Mouse (Mus musculus) left cerebral cortex, postnatal 25 days (tissue): ENCODE data around the gene Mbd5. TPM values are rescaled to one million over a fixed set of nuclear protein-coding genes. Genes with fewer than 3 reads are reported as not detected.
A peak's percentile ranks its signal among the peaks of the same experiment; 100 is the strongest.

ENCODE experiments used
- DNase-seq, 2 experiments: peaks; one replicate each; pipeline ENCODE4 v3.0.0; 2022; ENCODE audit warnings: low spot score in 2 of 2, mixed read lengths in 1 of 2
- intact Hi-C: fragments of 180-260 bp; cut with DNase I; formaldehyde crosslinking; loops from one replicate; pipeline ENCODE4 v1.15.1; 2025
- total RNA-seq, 2 experiments: library from RNA; stranded (reverse); gene quantifications; 2 replicates each; pipeline ENCODE4 v1.2.3; 2021

Gene Mbd5
- total RNA-seq = 100 to 1,000 TPM; 125 to 128 TPM

DNA sequence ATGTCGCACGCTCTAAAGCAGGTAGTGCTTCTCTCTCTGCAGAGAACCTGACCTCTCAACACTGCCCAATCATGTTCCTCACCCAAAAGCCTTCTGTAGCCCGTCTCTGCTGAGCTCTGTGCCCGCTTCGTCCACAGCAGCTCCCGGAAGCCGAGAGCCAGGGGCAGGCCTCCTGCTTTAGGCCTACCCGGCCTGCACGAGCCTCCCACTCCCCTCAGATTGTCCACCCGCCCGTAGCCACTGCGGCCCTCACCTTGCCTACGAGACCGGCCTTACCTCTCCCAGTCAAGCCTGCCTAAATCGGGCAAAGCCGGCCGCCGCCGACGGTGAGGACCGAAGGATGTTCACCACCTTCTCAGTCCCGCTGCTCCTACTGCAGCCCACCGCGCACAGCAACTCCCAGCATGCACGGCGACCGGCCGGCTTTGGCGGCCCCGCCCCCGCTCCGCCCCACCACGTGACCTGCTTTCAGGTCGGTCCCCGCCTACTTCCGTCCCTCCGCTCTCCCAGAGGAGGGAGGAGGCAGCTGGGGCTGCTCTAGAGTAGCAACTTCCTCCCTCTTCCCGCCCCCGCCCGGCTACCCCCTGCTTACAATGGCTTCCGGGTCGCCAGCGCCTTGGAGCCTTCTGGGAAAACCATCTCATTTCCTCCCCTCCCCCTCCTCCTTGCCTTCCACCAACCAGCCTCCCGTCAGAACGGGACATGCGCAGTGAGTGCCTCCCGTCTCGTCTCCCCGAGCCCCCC is at the start of gene Mbd5:
Gene Mbd5, plus strand, starts transcription at position 668 of the 744 bp plus-strand sequence.
- DNase-seq = peak; percentile 98 to 100
- intact Hi-C loops = loop anchor here (5.0 to 10.0 kb wide), 2 partner anchors 366 to 503 kb away; partner anchors contain the start of gene Epc2

DNA sequence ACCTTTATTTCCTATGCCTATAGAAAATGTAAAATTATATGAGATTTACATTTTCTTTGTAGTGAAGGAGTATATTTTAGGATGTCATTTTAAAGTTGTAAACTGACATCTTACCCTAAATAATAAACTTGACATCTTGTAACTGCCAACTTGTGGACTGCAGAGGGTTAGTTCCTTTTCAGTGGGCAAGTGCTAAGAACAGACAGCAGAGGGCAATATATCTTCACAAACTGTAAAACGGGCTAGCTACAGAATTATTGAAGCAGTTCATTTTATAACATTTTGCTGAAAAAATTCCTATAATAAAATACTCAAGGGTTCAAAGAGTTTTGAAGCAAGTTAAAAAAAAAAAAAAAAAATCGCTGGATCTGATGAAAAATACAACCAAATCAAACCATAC is 40.4 kb upstream of the Mbd5 start:
- intact Hi-C loops = loop anchor here (1.0 kb wide), 1 partner anchor 404 kb away; no protein-coding TSS in a partner anchor
- peak in 1 of 2 experiments; percentile 38 for DNase-seq

DNA sequence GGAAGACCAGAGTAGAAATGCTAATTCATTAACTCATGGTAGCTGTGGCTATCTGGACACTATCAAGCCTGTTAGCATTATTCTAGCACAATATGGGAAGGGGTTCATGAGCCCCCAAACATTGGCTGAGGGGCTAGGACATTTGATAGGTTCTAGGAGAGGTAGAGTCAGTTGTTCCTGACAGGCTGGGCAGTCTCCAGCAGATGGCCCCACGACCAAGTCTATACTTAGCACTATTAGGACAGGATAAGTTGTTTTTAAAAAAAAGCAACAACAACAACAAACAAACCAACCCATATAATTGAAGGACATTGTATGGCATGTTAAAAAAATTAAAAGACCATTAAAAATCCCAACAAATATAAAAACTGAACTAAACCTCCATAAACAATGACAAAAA is 35.1 kb upstream of the Mbd5 start:
- DNase-seq = no peak
- intact Hi-C loops = loop anchor here (10.0 kb wide), 1 partner anchor 821 kb away; no protein-coding TSS in a partner anchor

DNA sequence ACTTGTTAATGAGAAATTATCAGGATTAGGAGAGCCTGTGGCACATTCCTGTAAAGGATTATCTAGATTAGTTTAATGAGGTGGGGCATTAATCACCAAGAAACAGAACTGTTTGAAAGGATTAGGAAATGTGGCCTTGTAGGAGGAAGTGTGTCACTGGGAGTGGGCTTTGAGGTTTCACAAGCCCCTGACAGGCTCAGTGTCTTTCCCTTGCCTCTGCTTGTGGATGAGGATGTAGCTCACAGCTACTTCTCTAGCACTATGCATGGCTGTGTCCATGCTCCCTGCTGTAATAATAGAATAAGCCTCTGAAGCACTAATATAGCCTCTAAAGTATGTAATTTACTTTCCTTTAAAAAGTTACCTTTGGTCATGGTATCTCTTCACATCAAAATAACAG is 33.5 kb upstream of the Mbd5 start:
- no peak for DNase-seq
- intact Hi-C loops = loop anchor here (10.0 kb wide), 1 partner anchor 819 kb away; no protein-coding TSS in a partner anchor

DNA sequence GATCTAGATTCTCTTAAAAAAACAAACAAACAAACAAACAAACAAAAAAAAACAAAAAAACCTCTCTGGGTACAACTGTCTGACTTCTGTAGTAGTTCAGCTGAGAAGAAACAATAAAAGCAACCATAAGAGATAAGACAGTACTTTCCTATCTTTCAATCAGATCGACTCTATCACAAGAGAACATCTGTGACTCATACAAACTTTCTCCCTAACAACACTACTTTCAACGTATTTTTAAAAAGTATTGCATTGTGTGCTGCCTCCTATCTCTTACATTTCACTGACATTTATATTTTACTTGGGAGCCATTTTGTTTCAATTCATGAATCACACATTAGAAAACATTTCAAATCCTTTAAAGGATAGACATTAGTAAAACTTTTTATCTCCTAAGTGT is 14.2 kb upstream of the Mbd5 start:
- intact Hi-C loops = no loop called here
- DNase-seq = no peak

DNA sequence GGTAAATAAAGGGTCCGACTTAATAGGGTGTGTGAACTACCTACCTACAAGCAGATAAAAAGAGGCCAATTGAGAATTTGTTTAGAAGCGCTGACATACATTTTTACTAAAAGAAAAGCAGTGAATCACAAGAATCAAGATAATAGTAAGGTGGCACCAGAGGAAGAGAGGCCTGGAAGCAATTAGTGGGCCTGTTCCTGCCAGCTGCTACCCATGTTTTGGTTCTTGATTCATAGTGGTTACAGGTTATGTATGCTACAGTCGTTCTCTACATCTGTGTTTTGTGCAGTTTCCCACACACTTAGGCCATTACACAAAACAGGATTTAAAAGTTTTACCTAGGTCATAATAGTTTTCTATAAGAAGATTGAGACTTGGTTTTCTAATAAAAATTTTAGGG is 1.5 kb upstream of the Mbd5 start:
- no peak for DNase-seq
- intact Hi-C loops = loop anchor here (5.0 to 10.0 kb wide), 2 partner anchors 367 to 505 kb away; partner anchors contain the start of gene Epc2

DNA sequence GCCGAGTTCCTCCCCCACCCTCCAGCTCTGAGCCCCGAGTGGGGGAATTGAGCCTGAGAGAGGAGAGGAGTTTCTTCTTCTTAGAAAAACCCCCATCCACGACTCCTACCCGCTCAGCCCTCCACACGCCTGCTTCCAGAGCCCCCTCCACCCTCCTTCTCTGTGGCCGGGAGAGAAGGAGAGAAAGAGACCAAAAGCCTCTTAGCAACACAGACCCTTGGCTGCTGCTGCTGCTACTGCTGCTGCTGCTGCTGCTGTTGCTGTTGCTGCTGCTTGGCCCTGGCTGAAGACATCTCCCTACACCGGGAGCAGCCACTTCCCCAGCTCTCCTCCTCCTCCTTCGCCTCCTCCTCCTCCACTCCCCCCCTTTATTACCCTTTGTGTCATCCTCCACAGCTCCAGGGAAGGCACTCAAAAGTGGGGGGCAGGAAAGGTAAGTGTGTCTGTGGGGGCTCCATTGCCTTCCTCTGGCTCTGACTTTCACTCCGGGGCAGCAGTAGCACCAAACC is 489 bp downstream of the Mbd5 start:
- intact Hi-C loops = loop anchor here (5.0 to 10.0 kb wide), 2 partner anchors 365 to 503 kb away; partner anchors contain the start of gene Epc2

DNA sequence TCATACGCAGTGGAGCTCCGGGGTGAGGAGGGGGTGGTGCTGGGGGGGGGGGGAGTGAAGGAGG is 776 bp downstream of the Mbd5 start, which contains the start of gene Orc4:
Gene Orc4, minus strand, starts transcription at position 26 of the 64 bp plus-strand sequence.
- DNase-seq = no peak
- intact Hi-C loops = no loop called here

More for the DNA sequence above, 489 bp downstream of the Mbd5 start:
- DNase-seq = peak; percentile 41 to 47

DNA sequence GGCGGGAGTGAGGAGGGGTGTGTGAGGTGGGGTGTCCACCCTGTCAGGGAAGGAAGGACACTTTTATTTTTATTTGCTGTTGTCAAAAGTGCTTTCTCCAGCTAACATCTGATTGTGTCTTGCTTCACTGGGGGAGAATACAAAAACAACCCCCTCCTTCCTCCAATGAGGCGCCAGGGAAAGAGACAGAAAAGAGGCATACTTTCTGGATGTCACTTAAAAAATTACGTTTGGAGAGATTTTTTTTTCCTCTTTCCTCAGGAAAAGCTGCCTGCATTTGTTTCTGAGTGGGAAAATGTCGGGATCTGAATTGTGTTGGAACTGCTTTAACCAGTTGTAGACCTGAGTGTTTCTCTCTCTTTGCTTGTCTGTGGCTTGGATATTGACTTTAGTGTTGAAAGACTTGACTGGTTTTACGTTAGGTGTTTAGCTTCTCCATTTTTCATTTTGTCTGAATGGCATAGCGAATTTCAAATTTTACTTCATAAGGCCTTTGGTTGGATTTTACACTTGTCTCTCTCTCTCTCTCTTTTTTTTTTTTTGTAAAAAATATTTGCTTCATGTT is 1.1 kb downstream of the Mbd5 start:
- peak in 1 of 2 experiments; percentile 17 for DNase-seq
- intact Hi-C loops = no loop called here

DNA sequence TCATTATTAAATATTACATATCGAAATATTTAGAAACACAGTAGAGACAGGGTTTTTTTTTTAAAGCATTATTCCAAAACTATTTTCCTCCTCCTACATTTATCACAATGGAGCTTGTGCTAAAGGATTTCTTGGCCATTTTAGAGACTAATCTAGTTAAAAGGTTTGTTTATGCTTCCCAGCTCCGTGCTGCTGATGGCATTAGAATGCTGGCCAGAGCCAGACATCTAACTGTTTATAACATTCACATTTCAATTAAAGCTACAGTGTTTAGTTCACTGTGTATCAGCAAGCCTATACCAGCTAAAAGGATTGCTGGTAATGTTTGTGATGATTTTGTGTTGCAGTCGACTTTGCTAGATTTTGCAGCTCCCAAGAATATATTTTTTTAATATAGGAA is 7.3 kb downstream of the Mbd5 start:
- intact Hi-C loops = no loop called here
- no peak for DNase-seq

DNA sequence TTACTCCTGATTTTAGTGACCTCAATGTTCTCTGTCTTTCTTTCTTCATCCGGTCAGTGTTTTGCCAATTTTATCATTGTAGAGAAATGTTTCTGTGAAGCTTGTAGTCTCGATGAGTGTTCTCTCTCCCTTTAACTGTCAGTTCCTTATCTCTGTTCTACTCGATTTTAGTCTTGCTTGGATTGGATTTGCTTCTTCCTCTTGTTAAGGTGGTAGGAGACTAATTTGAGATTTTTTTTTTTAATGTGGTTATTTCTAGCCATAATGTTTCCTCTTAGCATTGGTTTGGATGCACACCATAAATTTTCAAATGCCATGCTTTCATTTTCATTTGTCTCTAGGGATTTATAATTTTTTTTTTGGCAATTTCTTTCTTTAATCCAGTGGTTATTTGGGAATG is 29.6 kb downstream of the Mbd5 start:
- DNase-seq = no peak
- intact Hi-C loops = no loop called here

DNA sequence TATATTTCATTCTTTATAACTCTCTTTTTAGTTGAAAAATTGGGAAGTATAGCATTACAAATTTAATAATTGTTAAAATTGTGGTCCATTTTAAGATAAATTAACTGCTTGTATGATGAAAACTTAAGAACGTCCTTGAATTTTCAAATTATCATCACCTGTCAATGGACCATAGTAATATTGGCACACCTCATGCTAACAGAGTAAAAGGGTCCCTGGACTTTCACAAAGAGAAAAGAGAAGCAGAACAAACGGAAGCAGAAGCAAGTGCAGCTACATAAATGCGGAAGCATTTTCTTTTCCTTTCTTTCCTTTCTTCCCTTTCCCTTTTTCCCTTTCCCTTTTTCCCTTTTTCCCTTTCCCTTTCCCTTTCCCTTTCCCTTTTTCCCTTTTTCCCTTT is 41.0 kb downstream of the Mbd5 start:
- no peak for DNase-seq
- intact Hi-C loops = no loop called here

DNA sequence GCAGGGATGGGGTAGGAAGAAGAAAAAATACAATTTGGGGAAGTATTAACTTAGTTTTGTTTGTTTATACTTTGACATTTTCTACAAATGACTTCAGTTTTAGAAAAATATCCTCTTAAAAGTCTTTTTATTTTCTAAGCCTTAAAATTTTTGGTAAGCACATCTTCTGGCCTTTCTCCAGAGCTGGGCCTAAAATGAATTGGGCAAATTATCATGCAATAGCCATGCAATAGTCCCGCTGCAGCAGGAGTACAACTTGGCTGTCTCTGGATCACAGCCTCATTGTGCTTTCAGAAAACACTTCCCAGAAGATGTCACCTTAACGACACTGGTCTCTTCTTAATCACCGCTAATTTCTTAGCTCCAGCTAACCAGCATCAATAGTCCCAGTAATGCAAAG is 91.2 kb downstream of the Mbd5 start:
- intact Hi-C loops = no loop called here

DNA sequence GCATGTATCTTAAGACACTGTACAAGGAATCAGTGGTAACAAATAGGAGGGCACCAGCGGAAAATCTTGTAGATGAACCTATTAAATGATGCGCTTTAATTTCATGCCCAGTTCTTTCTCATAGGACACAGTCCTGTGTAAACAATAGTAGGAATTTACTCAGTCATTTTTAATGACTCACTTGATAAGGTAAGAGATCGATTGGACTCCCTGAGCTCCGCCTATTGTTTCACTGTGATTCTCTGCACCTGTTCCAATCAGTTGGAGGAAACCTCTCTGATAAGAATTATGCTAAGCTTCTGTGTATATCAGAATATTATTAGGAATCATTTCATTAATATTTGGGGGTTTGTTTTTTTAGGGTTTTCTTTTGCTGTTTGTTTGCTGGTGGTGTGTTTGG is 100.7 kb downstream of the Mbd5 start:
- DNase-seq = no peak
- intact Hi-C loops = no loop called here

More for the DNA sequence above, 91.2 kb downstream of the Mbd5 start:
- no peak for DNase-seq

DNA sequence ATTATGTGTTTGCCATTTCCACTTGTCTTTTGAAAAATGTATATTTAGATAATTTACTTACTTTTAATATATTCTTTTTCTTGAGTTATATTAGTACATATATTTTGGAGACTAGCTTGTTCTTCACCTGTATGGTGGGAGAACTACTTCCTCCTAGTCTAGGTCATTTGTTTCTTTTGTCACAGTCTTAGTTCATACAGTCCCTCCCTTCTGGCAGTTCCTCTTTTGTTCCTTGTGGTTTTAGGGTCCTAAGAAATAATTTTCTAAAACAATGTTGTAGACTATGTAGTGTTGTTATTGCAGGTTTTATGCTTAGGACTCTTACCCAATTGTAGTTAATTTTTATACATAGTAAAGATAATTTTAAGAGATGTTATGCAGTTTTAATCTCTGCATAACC is 118.6 kb downstream of the Mbd5 start:
- DNase-seq = no peak
- intact Hi-C loops = no loop called here

DNA sequence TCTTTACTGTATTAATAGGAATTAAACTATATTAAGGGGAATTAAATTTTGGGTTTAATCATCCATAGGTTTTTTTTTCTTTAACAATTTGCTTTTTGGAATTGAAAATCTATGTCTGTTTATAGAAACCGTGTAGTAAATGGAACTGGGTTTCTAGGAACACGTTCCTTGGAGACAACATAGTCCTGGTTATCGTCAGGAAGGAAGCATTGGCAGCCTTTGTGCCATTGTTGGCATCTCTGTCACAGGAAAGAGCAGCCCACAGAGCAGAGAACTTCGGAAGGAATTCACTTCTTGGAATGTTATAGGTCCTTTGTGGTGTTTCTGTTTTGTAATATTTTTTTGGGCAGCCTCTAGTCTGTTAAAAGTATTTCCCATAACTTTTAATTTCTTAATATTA is 135.7 kb downstream of the Mbd5 start:
- intact Hi-C loops = no loop called here
- no peak for DNase-seq

DNA sequence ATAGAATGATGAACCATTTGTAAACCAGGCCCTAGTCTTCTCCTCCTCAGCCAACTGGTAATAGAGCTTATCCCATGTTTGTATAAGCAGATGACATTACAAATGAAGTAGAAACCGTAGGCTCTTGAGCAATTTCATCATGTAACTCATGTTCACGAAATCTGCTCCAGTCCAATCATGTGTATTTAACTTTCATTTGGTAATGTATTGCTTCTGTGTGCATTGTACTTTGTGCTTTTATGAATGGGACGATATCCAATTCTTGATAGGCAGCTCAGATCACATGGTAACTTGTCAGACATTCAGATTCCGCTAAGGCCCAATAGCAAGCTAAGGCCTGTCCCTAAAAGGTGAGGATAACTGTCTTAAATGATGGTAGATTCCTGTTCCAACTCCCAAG is 141.5 kb downstream of the Mbd5 start:
- DNase-seq = no peak
- intact Hi-C loops = no loop called here

DNA sequence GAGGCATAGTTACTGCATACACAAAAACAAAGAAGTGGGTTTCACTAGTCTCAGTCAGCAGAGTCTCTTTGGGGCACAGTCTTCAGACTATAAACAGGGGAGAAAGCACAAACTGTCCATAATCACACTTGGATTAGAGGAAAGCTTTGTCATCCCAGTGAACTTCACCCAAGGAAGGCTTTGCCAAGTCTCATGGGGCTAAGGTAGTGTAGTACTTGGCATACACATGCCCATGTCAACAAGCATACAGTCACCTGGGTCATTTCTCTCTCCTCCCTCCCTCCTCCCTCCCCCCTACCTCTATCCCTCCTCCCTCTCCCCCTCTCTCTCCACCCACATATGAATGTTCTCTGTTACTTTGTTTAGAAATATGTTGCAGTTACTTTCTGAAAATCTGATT is 147.5 kb downstream of the Mbd5 start:
- intact Hi-C loops = no loop called here
- DNase-seq = no peak

DNA sequence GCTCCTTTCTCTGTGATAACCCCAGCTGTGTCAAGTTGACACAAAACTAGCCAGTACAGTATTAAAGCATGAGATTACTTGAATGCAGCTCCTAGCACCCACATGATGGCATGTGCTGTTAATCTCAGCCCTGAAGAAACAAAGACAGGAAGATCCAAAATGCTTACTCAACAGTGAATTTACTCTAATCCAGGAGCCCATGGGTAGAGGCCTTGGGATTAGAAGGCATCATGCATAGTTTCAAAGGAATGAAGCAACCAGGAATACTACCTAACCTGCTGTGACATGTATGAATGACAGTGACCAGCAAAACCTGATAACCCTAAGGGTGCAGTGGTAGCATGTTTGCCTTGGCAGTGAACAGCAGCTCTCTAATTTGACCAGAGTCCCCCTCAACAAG is 159.6 kb downstream of the Mbd5 start:
- intact Hi-C loops = no loop called here
- DNase-seq = no peak

DNA sequence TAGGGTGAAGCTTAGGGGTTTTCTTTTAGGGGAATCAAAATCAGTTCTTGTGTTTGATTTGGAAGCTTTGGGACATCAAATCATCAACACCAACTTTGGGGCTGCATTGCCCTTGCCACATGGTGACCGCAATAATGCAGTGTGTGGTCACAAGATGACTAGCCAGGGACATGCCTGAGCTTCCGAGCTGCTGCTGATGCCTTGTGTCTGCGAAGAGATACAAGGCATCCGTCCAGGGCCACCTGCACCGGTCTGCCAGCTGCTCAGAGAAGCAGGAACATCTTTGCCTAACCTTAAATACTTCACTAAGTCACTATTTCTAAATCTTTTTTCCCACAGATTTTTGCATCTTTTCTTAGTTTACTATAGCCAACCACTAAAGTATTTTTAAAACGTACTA is 170.6 kb downstream of the Mbd5 start:
- peak in 1 of 2 experiments; percentile 16 for DNase-seq
- intact Hi-C loops = no loop called here

DNA sequence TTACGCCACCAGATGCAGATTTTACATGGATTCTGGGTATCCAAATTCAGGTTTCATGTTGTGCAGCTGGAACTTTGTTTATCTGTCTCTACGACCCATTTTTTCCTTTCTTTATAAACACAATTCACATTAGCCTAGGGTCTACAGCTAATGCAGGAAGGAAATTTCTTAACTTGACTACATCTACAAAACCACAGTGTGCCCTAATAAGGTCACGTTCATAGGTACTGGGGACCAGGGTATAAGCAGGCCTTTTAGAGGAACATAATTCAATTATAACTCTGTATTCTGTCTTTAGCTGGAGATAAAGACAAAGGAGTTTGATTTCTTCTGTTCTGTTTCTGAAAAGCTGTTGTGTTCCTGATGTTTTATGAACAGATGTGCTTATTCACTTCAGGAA is 172.3 kb downstream of the Mbd5 start:
- intact Hi-C loops = no loop called here

More for the DNA sequence above, 172.3 kb downstream of the Mbd5 start:
- no peak for DNase-seq
